Mouse (Mus musculus) forebrain, embryonic 13.5 days (tissue): ENCODE results near the gene Fbxl18. TPM values are rescaled to one million over a fixed set of nuclear protein-coding genes. Genes with fewer than 3 reads are reported as not detected.

Source experiments
- ATAC-seq: fragments of 200-750 bp; cut with Nextera tagmentation; 2 replicates; pipeline ENCODE4 v1.8.0; 2017
- H3K27ac ChIP-seq: fragments of 300-500 bp; sonication (generic); 2 replicates; pipeline ENCODE4 v1.5.1; 2015; ENCODE audit warnings: inconsistent platforms, mild to moderate bottlenecking, moderate library complexity
- H3K27me3 ChIP-seq: fragments of 300-500 bp; sonication (generic); 2 replicates; pipeline ENCODE4 v1.6.1; 2015; ENCODE audit warnings: mild to moderate bottlenecking, inconsistent platforms
- H3K36me3 ChIP-seq: fragments of 300-500 bp; sonication (generic); 2 replicates; pipeline ENCODE4 v1.6.1; 2015; ENCODE audit warnings: mild to moderate bottlenecking, inconsistent platforms; ENCODE audit not compliant: poor library complexity, severe bottlenecking
- H3K4me1 ChIP-seq: fragments of 300-500 bp; sonication (generic); 2 replicates; pipeline ENCODE4 v1.6.1; 2015; ENCODE audit warnings: inconsistent platforms
- H3K4me2 ChIP-seq: fragments of 300-500 bp; sonication (generic); 2 replicates; pipeline ENCODE4 v1.6.1; 2015; ENCODE audit warnings: inconsistent platforms, mild to moderate bottlenecking, moderate library complexity
- H3K4me3 ChIP-seq: fragments of 300-500 bp; sonication (generic); 2 replicates; pipeline ENCODE4 v1.5.1; 2015; ENCODE audit warnings: mild to moderate bottlenecking, inconsistent platforms
- H3K9ac ChIP-seq: fragments of 300-500 bp; sonication (generic); 2 replicates; pipeline ENCODE4 v1.6.1; 2015; ENCODE audit warnings: mild to moderate bottlenecking, inconsistent platforms
- H3K9me3 ChIP-seq: fragments of 300-500 bp; sonication (generic); replicated peaks from 2 replicates; pipeline ENCODE4 v1.6.1; 2016; ENCODE audit warnings: inconsistent platforms
- WGBS: fragments of 180-500 bp; shearing (Covaris S2); methylation state at CpG from one replicate; pipeline ENCODE4 v1.1.7; 2015; 5-methylcytosine and 5-hydroxymethylcytosine counted together
- polyA plus RNA-seq: library from polyadenylated mRNA; unstranded; fragments of >200 nt; fragmentation: Nextera tagmentation; extraction: Ambion mirVana; gene quantifications from 2 replicates; pipeline ENCODE4 v1.2.1, GENCODE M21; 2015

Gene Fbxl18
- polyA plus RNA-seq, 1 experiment from 2014 or later, result 30.7 TPM

GRCm38 (mm10) chr5:142823096-142824062 is 71.8 kb downstream of the Fbxl18 start:
- WGBS, result 7% methylated on average over 30 of the region's 31 CpGs
- H3K27me3 ChIP-seq, result no peaks in the 10 kb centered on the region
- H3K4me1 ChIP-seq, result peaks cover 31% of the 10 kb centered on the region
- H3K36me3 ChIP-seq, result no peaks in the 10 kb centered on the region
- H3K9ac ChIP-seq, result peak overlapping the region; percentile 100
- peak overlapping the region; percentile 99 for H3K4me3 ChIP-seq
- no peaks in the 10 kb centered on the region for H3K9me3 ChIP-seq
- H3K27ac ChIP-seq, result peak overlapping the region; percentile 100
- peak; percentile 48; the same call in 1 of the 2 replicates for ATAC-seq
- H3K4me2 ChIP-seq, result peak overlapping the region; percentile 75

- no peaks in the 10 kb centered on the region for H3K9me3 ChIP-seq
- no peaks in the 10 kb centered on the region for H3K36me3 ChIP-seq
- ATAC-seq, result no peak
- peak overlapping the region; percentile 100 for H3K9ac ChIP-seq
- H3K27ac ChIP-seq, result peak overlapping the region; percentile 100
- no peaks in the 10 kb centered on the region for H3K27me3 ChIP-seq
- H3K4me2 ChIP-seq, result peak overlapping the region; percentile 75
- H3K4me1 ChIP-seq, result peaks cover 31% of the 10 kb centered on the region
- WGBS, result under 1% methylated on average over 36 of the region's 36 CpGs
- peak overlapping the region; percentile 99 for H3K4me3 ChIP-seq
Measured at GRCm38 (mm10) chr5:142822286-142823095, 72.7 kb downstream of the Fbxl18 start.

- H3K4me1 ChIP-seq, result peaks cover 31% of the 10 kb centered on the region
- no peaks in the 10 kb centered on the region for H3K36me3 ChIP-seq
- 0% methylated on average over 9 of the region's 9 CpGs for WGBS
- H3K27ac ChIP-seq, result peak overlapping the region; percentile 100
- no peak for ATAC-seq
- H3K4me3 ChIP-seq, result peak overlapping the region; percentile 99
- H3K27me3 ChIP-seq, result no peaks in the 10 kb centered on the region
- H3K4me2 ChIP-seq, result peak overlapping the region; percentile 75
- no peaks in the 10 kb centered on the region for H3K9me3 ChIP-seq
- H3K9ac ChIP-seq, result peak overlapping the region; percentile 100
Measured at GRCm38 (mm10) chr5:142821974-142822285, 73.3 kb downstream of the Fbxl18 start.

GRCm38 (mm10) chr5:142821266-142821973 is 73.8 kb downstream of the Fbxl18 start:
- ATAC-seq, result peak; percentile 4
- H3K4me2 ChIP-seq, result peak overlapping the region; percentile 75
- H3K4me3 ChIP-seq, result peak overlapping the region; percentile 99
- under 1% methylated on average over 36 of the region's 36 CpGs for WGBS
- H3K36me3 ChIP-seq, result no peaks in the 10 kb centered on the region
- peaks cover 31% of the 10 kb centered on the region for H3K4me1 ChIP-seq
- peak overlapping the region; percentile 100 for H3K9ac ChIP-seq
- H3K27ac ChIP-seq, result peak overlapping the region; percentile 100
- no peaks in the 10 kb centered on the region for H3K9me3 ChIP-seq
- no peaks in the 10 kb centered on the region for H3K27me3 ChIP-seq

GRCm38 (mm10) chr5:142820276-142821265 is 74.7 kb downstream of the Fbxl18 start:
- peaks cover 29% of the 10 kb centered on the region for H3K4me1 ChIP-seq
- peak overlapping the region; percentile 100 for H3K27ac ChIP-seq
- H3K9ac ChIP-seq, result peak overlapping the region; percentile 100
- no peaks in the 10 kb centered on the region for H3K27me3 ChIP-seq
- ATAC-seq, result no peak
- peak overlapping the region; percentile 99 for H3K4me3 ChIP-seq
- no peaks in the 10 kb centered on the region for H3K9me3 ChIP-seq
- peak overlapping the region; percentile 75 for H3K4me2 ChIP-seq
- no peaks in the 10 kb centered on the region for H3K36me3 ChIP-seq
- under 1% methylated on average over 53 of the region's 53 CpGs for WGBS

- peak overlapping the region; percentile 75 for H3K4me2 ChIP-seq
- WGBS, result under 1% methylated on average over 36 of the region's 36 CpGs
- no peaks in the 10 kb centered on the region for H3K27me3 ChIP-seq
- peak overlapping the region; percentile 100 for H3K9ac ChIP-seq
- peaks cover 6% of the 10 kb centered on the region for H3K36me3 ChIP-seq
- peak; percentile 41 for ATAC-seq
- peaks cover 20% of the 10 kb centered on the region for H3K4me1 ChIP-seq
- peak overlapping the region; percentile 99 for H3K4me3 ChIP-seq
- no peaks in the 10 kb centered on the region for H3K9me3 ChIP-seq
- H3K27ac ChIP-seq, result peak overlapping the region; percentile 100
Measured at GRCm38 (mm10) chr5:142819385-142820275, 75.6 kb downstream of the Fbxl18 start.

- peak overlapping the region; percentile 100 for H3K27ac ChIP-seq
- peaks cover 12% of the 10 kb centered on the region for H3K36me3 ChIP-seq
- H3K27me3 ChIP-seq, result no peaks in the 10 kb centered on the region
- no peaks in the 10 kb centered on the region for H3K9me3 ChIP-seq
- peaks cover 10% of the 10 kb centered on the region for H3K4me1 ChIP-seq
- 0% methylated on average over 42 of the region's 43 CpGs for WGBS
- peak overlapping the region; percentile 75 for H3K4me2 ChIP-seq
- peak overlapping the region; percentile 99 for H3K4me3 ChIP-seq
- H3K9ac ChIP-seq, result peak overlapping the region; percentile 100
- ATAC-seq, result no peak
Measured at GRCm38 (mm10) chr5:142818435-142819360, 76.5 kb downstream of the Fbxl18 start.

- H3K9ac ChIP-seq, result peak within 1 kb of the TSS; percentile 100
- peak within 1 kb of the TSS; percentile 100 for H3K27ac ChIP-seq
- peaks cover 9% of the 10 kb centered on the region for H3K4me1 ChIP-seq
- peak within 1 kb of the TSS; percentile 98 for H3K4me2 ChIP-seq
- H3K36me3 ChIP-seq, result peaks cover 12% of the 10 kb centered on the region
- H3K9me3 ChIP-seq, result no peaks in the 10 kb centered on the region
- H3K27me3 ChIP-seq, result no peaks in the 10 kb centered on the region
- WGBS, result under 1% methylated on average over 56 of the region's 56 CpGs
- ATAC-seq, result peak; percentile 62
- peak within 1 kb of the TSS; percentile 99 for H3K4me3 ChIP-seq
Measured at GRCm38 (mm10) chr5:142817524-142818434, 77.4 kb downstream of the Fbxl18 start, which contains the start of gene Tnrc18. Gene Tnrc18, minus strand, starts transcription at chr5:142817662.
